Mouse (Mus musculus) ES-E14 (cell line): Measurements from ENCODE around the gene Krt14. TPM values are rescaled to one million over a fixed set of nuclear protein-coding genes. Genes with fewer than 3 reads are reported as not detected.

Source experiments
- DNase-seq: peaks from one replicate; pipeline ENCODE4 v3.0.0-alpha.2; 2013; ENCODE audit warnings: low read depth, low spot score
- H3K27ac ChIP-seq: 2 replicates; pipeline ENCODE4 v1.5.1; 2012; ENCODE audit warnings: low read depth, mild to moderate bottlenecking, low read length, moderate library complexity, mixed read lengths; ENCODE audit not compliant: poor library complexity, insufficient read depth, severe bottlenecking
- H3K36me3 ChIP-seq: 2 replicates; pipeline ENCODE4 v1.6.1; 2012; ENCODE audit warnings: mild to moderate bottlenecking, low read length, moderate library complexity, mixed read lengths; ENCODE audit not compliant: control insufficient read depth, poor library complexity, insufficient read depth, severe bottlenecking
- H3K4me1 ChIP-seq, 2 experiments: fragments of 150-350 bp in 1 of 2; sonication (generic) in 1 of 2; 2 replicates each; pipeline ENCODE4 v1.6.1; 2012; ENCODE audit warnings: low read length in 2 of 2, mild to moderate bottlenecking in 1 of 2, mixed read lengths in 1 of 2; ENCODE audit not compliant: control insufficient read depth in 2 of 2, insufficient read depth in 2 of 2, poor library complexity in 1 of 2
- H3K4me3 ChIP-seq, 2 experiments: fragments of 150-350 bp in 1 of 2; sonication (generic) in 1 of 2; 2 replicates each; pipeline ENCODE4 v1.5.1; 2012; ENCODE audit warnings: low read length in 2 of 2, low read depth in 1 of 2, mild to moderate bottlenecking in 1 of 2, mixed read lengths in 1 of 2; ENCODE audit not compliant: insufficient read depth in 1 of 2, poor library complexity in 1 of 2, severe bottlenecking in 1 of 2
- H3K9ac ChIP-seq: 2 replicates; pipeline ENCODE4 v1.6.1; 2012; ENCODE audit warnings: low read depth, mild to moderate bottlenecking, low read length, mixed read lengths; ENCODE audit not compliant: poor library complexity, insufficient read depth, severe bottlenecking
- H3K9me3 ChIP-seq: fragments of 150-350 bp; sonication (generic); 2 replicates; pipeline ENCODE4 v1.6.1; 2012; ENCODE audit warnings: low read depth, mild to moderate bottlenecking, low read length; ENCODE audit not compliant: control insufficient read depth, insufficient read depth
- CHD2 ChIP-seq: IDR thresholded peaks from 2 replicates; pipeline ENCODE4 v1.6.1; 2014; ENCODE audit warnings: mild to moderate bottlenecking, low read depth, low read length, inconsistent platforms
- HCFC1 ChIP-seq: IDR thresholded peaks from 2 replicates; pipeline ENCODE4 v1.6.1; 2012; ENCODE audit warnings: low read length, inconsistent platforms, borderline replicate concordance; ENCODE audit not compliant: insufficient read depth
- MAFK ChIP-seq: IDR thresholded peaks from 2 replicates; pipeline ENCODE4 v1.6.1; 2014; ENCODE audit warnings: mild to moderate bottlenecking, low read depth, low read length, inconsistent platforms; ENCODE audit not compliant: insufficient read depth
- ZC3H11A ChIP-seq: IDR thresholded peaks from 2 replicates; pipeline ENCODE4 v1.6.1; 2012; ENCODE audit warnings: low read depth, mild to moderate bottlenecking, inconsistent platforms, low read length, borderline replicate concordance
- ZNF384 ChIP-seq: IDR thresholded peaks from 2 replicates; pipeline ENCODE4 v1.6.1; 2012; ENCODE audit warnings: low read depth, low read length, inconsistent platforms
- in situ Hi-C, 2 experiments: fragments of 600-800 bp; cut with MboI; formaldehyde crosslinking; loops; one replicate each; pipeline ENCODE4 v1.15.1; 2025; ENCODE audit warnings: low sequenced_read_pairs in 2 of 2, inconsistent platforms in 1 of 2; ENCODE audit not compliant: unreplicated experiment in 2 of 2
- total RNA-seq: library from RNA; depleted of rRNA; stranded (reverse); fragments of 300-350 nt; gene quantifications from 2 replicates; pipeline ENCODE4 v1.2.3, GENCODE M21; 2012

Krt14 gene
- total RNA-seq, 1 experiment = 2.3 TPM

DNA sequence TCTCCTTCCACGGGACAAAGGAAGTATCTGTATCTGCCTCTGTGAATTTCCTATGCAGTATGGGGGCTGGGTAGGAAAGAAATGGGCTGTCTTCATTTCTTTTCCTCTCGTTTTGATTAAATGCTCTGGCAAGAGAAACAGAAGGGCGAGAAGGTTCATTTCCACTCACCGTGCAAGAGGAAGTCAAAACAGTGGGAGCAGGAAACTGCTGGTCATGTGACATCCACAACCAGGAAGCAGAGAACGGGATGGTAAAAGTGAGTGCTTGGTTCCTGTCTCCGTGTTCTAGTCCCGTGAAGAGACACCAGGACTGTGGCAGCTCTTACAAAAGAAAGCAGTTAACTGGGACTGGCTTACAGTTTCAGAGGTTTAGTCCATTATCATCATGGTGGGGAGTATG, 25.6 kb downstream of the Krt14 start:
- Histone ChIP-seq H3K9ac (no peak overlapping the region), H3K27ac (no peak overlapping the region), H3K4me3 (no peak overlapping the region), H3K4me1 (no peaks in the 10 kb centered on the region), H3K9me3 (no peaks in the 10 kb centered on the region), H3K36me3 (no peaks in the 10 kb centered on the region)
- no peak for TF ChIP-seq ZC3H11A
- TF ChIP-seq HCFC1 = no peak
- no peak for TF ChIP-seq MAFK
- in situ Hi-C loops = no loop called here
- no peak for DNase-seq

DNA sequence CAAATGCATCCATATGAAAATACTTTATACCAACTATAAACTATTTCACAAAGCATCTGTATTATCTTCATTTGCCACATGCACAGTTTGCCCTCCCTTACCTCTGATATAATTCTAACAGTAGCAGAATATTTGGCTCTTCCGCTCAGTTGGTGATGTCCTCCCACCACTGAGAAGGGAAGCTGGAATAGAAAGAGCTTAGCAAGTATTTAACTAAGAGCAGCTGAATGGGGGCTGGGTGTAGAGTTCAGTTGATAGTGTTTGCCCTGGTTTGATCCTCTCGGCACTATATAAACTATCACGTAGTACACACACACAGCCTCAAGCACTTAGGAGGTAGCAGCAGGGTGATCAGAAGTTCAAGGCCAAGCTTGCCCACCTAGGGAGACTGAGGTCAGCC, 28.1 kb downstream of the Krt14 start:
- no peak for DNase-seq
- Histone ChIP-seq H3K4me3 (no peak overlapping the region), H3K9me3 (no peaks in the 10 kb centered on the region), H3K4me1 (no peaks in the 10 kb centered on the region), H3K9ac (no peak overlapping the region), H3K27ac (no peak overlapping the region), H3K36me3 (no peaks in the 10 kb centered on the region)
- TF ChIP-seq ZNF384 = no peak
- in situ Hi-C loops = loop anchor here in 1 of 2 experiments (10.0 kb wide), 1 partner anchor 116 kb away; no protein-coding TSS in a partner anchor

DNA sequence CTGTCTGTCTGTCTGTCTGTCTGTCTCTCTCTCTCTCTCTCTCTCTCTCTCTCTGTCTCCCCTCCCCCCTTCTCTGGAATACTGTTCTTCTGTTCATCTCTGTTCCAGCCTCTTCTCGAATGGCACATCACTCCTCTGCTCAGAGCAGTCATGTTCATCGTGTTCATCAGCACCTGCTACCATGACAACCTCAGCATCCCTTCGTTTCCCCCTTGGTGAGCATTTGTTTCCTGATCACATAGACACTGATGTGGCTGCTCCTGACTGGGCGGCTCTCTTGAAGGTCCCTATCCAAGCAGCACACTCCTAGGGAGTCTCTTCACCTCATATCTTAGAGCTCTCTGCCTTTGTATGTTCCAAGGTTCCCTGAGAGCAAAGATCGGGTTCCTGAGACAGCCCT, 29.0 kb downstream of the Krt14 start:
- Histone ChIP-seq H3K27ac (no peak overlapping the region), H3K9me3 (no peaks in the 10 kb centered on the region), H3K4me3 (no peak overlapping the region), H3K4me1 (no peaks in the 10 kb centered on the region), H3K9ac (no peak overlapping the region), H3K36me3 (no peaks in the 10 kb centered on the region)
- TF ChIP-seq HCFC1 (no peak), ZC3H11A (no peak), MAFK (no peak), ZNF384 (no peak), CHD2 (no peak)
- in situ Hi-C loops = loop anchor here in 1 of 2 experiments (10.0 kb wide), 1 partner anchor 116 kb away; no protein-coding TSS in a partner anchor
- DNase-seq = no peak

DNA sequence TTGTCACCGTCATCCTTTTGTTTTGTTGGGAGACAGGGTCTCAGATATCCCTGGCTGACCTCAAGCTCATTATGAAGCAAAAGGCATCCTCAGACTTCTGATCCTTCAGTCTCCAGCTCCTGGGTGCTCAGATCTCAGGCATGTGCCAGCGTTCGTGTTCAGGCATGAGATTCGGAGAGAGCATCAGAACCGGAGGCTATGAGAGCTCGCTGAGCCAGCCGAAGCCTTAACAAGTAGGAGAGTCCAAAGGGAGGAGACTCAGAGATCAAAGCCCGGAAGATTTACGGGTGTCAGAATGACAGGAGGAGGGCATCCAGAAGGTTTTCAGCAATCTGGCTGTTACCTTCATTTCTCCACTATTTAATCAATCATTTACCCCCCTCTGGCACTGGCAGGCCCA, 30.6 kb downstream of the Krt14 start:
- DNase-seq = no peak
- Histone ChIP-seq H3K9me3 (no peaks in the 10 kb centered on the region), H3K36me3 (no peaks in the 10 kb centered on the region), H3K9ac (no peak overlapping the region), H3K27ac (no peak overlapping the region), H3K4me1 (no peaks in the 10 kb centered on the region), H3K4me3 (no peak overlapping the region)
- in situ Hi-C loops = loop anchor here in 1 of 2 experiments (10.0 kb wide), 1 partner anchor 118 kb away; no protein-coding TSS in a partner anchor
- TF ChIP-seq ZC3H11A (no peak), HCFC1 (no peak), ZNF384 (no peak), CHD2 (no peak), MAFK (no peak)
